Mouse (Mus musculus) neural tube, embryonic 13.5 days (tissue): ENCODE measurements around the gene Cacng4. TPM values are rescaled to one million over a fixed set of nuclear protein-coding genes. Genes with fewer than 3 reads are reported as not detected.

Experiments used
- ATAC-seq: fragments of 200-750 bp; cut with Nextera tagmentation; 2 replicates; pipeline ENCODE4 v1.8.0; 2017; ENCODE audit warnings: low read depth, mild to moderate bottlenecking, moderate TSS enrichment, moderate library complexity
- H3K27ac ChIP-seq: fragments of 300-500 bp; sonication (generic); replicated peaks from 2 replicates; pipeline ENCODE4 v1.5.1; 2015; ENCODE audit warnings: moderate library complexity, mild to moderate bottlenecking, inconsistent platforms
- H3K27me3 ChIP-seq: fragments of 300-500 bp; sonication (generic); 2 replicates; pipeline ENCODE4 v1.6.1; 2015; ENCODE audit warnings: mild to moderate bottlenecking, inconsistent platforms
- H3K36me3 ChIP-seq: fragments of 300-500 bp; sonication (generic); 2 replicates; pipeline ENCODE4 v1.6.1; 2015; ENCODE audit warnings: mild to moderate bottlenecking, inconsistent platforms
- H3K4me1 ChIP-seq: fragments of 300-500 bp; sonication (generic); replicated peaks from 2 replicates; pipeline ENCODE4 v1.6.1; 2015; ENCODE audit warnings: inconsistent platforms
- H3K4me2 ChIP-seq: fragments of 300-500 bp; sonication (generic); 2 replicates; pipeline ENCODE4 v1.6.1; 2015; ENCODE audit warnings: inconsistent platforms, mild to moderate bottlenecking, moderate library complexity
- H3K4me3 ChIP-seq: fragments of 300-500 bp; sonication (generic); 2 replicates; pipeline ENCODE4 v1.5.1; 2015; ENCODE audit warnings: mild to moderate bottlenecking, inconsistent platforms
- H3K9ac ChIP-seq: fragments of 300-500 bp; sonication (generic); 2 replicates; pipeline ENCODE4 v1.6.1; 2015; ENCODE audit warnings: moderate library complexity, mild to moderate bottlenecking, inconsistent platforms
- H3K9me3 ChIP-seq: fragments of 300-500 bp; sonication (generic); 2 replicates; pipeline ENCODE4 v1.6.1; 2016; ENCODE audit warnings: inconsistent platforms
- WGBS: fragments of 180-500 bp; shearing (Covaris S2); methylation state at CpG from one replicate; pipeline ENCODE4 v1.1.7; 2015; 5-methylcytosine and 5-hydroxymethylcytosine counted together
- polyA plus RNA-seq: library from polyadenylated mRNA; unstranded; fragments of >200 nt; fragmentation: Nextera tagmentation; extraction: Ambion mirVana; gene quantifications from 2 replicates; pipeline ENCODE4 v1.2.1, GENCODE M21; 2015

Cacng4 gene
- polyA plus RNA-seq, 1 experiment from 2014 or later = 43.2 TPM

DNA sequence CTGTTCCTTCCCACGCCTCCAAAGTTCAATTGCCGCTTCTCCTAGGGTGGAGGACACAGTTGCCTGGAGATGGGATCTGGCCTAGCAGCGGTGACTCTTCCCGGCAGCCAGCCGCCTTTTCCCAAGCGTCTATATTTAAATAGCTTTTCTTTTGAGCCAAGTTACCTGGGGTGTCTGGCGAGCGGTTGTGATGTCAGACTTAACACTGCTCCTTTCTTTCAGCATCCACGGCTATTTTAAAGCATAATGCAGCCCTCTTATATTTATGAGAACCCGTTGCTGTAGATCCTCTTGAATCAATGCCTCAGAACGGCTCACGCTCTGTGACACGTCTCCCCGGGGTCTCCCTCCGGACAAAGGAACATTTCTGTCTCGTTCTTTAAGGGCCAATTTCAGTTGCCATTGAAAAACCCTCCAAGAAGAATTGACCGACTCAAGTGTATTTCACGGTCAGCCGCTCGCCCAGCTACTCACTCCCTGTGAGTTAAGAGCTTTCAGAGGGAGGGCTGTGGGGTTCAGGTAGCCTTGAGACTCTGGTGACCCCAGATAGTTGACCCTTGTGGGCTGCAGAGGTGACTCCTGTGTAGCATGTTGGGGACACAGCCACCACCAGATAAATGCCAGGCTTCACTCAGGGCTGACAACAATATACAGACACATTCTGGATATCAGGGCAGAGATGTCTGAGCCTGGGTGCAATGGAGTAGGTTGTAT is 86.3 kb downstream of the Cacng4 start:
- ATAC-seq = peak; percentile 47
- H3K9ac ChIP-seq = no peak overlapping the region

DNA sequence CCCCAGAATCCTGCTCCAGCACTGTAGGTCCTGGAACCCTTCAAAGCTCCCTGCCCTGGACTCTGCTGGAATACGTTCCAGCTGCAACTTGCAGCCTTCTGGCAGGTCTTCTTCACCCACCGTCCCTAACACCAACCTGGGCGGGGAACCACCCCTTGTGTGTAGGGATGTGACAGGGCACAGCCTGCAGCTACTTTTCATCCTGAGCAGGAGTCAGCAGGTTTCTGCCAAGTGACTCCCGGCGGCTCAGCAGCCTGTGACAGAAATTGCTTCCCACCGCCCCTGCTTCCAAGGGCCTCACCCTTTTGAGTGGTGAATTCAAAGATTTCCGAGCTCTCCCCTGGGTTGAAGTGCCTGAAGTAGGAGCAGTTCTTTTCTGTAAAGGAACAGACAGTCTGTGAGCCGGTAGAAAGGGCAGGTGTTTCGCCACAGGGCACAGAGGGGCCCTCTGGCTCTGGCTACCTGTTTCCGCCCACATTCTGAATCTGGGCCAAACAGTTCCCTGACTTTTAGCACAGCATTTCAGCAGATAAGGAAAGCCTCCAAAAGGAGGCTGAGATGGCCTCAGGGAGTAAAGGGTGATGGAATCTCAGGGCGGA is 88.8 kb downstream of the Cacng4 start:
- Histone ChIP-seq H3K9me3 (no peaks in the 10 kb centered on the region), H3K4me1 (peaks cover 30% of the 10 kb centered on the region), H3K9ac (no peak overlapping the region), H3K4me2 (no peak overlapping the region), H3K36me3 (no peaks in the 10 kb centered on the region), H3K27ac (no peak overlapping the region), H3K27me3 (no peaks in the 10 kb centered on the region), H3K4me3 (no peak overlapping the region)
- 67% methylated on average over 11 of the region's 11 CpGs for WGBS
- no peak for ATAC-seq

More for the DNA sequence above, 86.3 kb downstream of the Cacng4 start:
- H3K9me3 ChIP-seq = no peaks in the 10 kb centered on the region
- no peaks in the 10 kb centered on the region for H3K36me3 ChIP-seq
- no peak overlapping the region for H3K4me3 ChIP-seq
- WGBS = 17% methylated on average over 20 of the region's 20 CpGs
- peaks cover 29% of the 10 kb centered on the region for H3K4me1 ChIP-seq
- H3K27me3 ChIP-seq = no peaks in the 10 kb centered on the region
- 0 out of 2 replicates have a peak overlapping the region, but pooled peaks have one; percentile 2 for H3K27ac ChIP-seq
- no peak overlapping the region for H3K4me2 ChIP-seq

DNA sequence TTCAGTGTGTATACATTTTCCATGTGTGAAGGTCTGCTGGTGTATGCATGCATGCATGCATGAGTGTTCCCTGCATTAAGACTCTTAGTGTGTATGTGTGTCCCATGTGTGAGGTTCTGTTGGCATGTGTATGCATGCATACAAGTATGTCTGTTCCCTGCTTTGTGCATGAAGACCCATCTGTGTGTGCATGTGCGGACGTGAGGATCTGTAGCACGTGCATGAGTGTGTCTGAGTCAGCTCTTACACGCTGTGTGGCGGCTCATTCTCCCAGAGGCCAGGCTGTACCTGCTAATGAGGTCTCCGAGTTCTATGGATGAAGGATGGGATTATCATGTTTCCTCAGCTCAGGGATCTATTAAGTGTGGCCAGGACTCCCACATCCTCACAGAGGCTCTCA is 89.3 kb downstream of the Cacng4 start:
- H3K27ac ChIP-seq = no peak overlapping the region
- no peak for ATAC-seq
- no peak overlapping the region for H3K4me3 ChIP-seq
- H3K4me1 ChIP-seq = peaks cover 30% of the 10 kb centered on the region
- no peaks in the 10 kb centered on the region for H3K9me3 ChIP-seq
- no peak overlapping the region for H3K9ac ChIP-seq
- H3K27me3 ChIP-seq = no peaks in the 10 kb centered on the region
- H3K4me2 ChIP-seq = no peak overlapping the region
- WGBS = 52% methylated on average over 6 of the region's 6 CpGs
- no peaks in the 10 kb centered on the region for H3K36me3 ChIP-seq

DNA sequence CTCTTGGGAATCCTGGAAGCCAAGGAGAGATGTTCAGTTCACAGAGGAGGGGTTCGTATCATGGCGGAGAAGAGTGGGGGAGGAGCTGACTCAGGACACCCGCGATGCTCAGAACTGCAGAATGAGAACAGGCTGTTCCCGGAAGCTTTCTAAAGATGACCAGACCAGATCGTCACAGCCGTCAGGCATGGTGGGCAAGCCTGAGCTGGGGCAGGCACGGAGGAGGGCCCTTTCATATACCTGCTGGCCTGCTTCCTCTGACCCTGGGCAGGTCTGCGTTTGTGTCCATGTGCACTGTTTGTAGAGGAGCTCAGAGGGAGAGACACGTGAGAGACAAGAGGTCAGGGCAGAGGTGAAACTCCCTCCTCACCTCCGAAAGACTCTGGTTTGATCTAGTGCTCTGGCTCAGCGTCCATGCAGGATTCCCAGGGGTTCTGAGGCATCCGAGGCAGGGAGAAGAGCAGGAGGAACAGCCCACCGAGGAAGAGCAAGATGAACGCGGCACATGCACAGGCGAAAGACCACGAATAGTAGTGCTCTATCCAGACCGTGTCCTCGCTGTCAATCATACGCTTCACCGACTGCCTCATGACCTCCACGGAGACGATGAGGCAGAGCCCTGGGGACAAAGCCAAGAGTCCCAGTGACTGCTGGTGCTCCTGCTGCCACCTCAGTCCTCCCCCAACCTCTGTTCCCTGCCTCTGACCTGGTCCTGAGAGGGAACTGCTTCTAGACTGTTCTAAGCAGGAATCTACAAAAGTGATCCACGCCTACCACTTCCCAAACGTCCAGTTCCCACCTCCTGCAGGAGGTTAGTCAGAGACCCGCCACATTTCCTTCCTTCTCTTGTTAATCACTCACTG is 90.9 kb downstream of the Cacng4 start:
- H3K36me3 ChIP-seq = no peaks in the 10 kb centered on the region
- H3K9me3 ChIP-seq = no peaks in the 10 kb centered on the region
- no peak overlapping the region for H3K27ac ChIP-seq
- H3K4me3 ChIP-seq = no peak overlapping the region
- no peak overlapping the region for H3K9ac ChIP-seq
- WGBS = 48% methylated on average over 27 of the region's 27 CpGs
- no peak overlapping the region for H3K4me2 ChIP-seq
- H3K27me3 ChIP-seq = no peaks in the 10 kb centered on the region
- no peak for ATAC-seq
- H3K4me1 ChIP-seq = peaks cover 29% of the 10 kb centered on the region

DNA sequence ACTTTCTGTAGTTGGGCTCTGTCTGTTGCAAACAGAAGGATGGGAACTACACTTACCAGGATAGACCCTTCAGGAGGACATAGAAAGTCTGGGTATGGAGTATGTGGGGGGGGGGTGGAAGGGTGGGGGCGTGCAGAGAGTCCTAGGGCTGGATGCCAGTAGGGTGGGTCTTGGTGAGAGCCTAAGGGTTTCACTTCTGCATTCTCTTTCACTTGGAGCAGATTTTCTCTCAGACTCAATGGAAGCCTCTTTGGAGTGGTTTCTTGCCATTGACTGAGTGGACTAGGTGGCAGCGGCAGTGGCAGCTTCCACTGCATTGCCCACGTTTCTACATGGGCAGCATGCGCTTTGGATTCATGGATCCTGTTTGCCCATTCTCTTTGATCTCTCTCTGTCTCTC is 94.4 kb downstream of the Cacng4 start:
- no peak overlapping the region for H3K9ac ChIP-seq
- ATAC-seq = no peak
- H3K4me1 ChIP-seq = peaks cover 14% of the 10 kb centered on the region
- no peaks in the 10 kb centered on the region for H3K27me3 ChIP-seq
- H3K9me3 ChIP-seq = no peaks in the 10 kb centered on the region
- WGBS = 92% methylated on average over 4 of the region's 4 CpGs
- no peak overlapping the region for H3K4me3 ChIP-seq
- no peak overlapping the region for H3K4me2 ChIP-seq
- H3K27ac ChIP-seq = no peak overlapping the region
- no peaks in the 10 kb centered on the region for H3K36me3 ChIP-seq

DNA sequence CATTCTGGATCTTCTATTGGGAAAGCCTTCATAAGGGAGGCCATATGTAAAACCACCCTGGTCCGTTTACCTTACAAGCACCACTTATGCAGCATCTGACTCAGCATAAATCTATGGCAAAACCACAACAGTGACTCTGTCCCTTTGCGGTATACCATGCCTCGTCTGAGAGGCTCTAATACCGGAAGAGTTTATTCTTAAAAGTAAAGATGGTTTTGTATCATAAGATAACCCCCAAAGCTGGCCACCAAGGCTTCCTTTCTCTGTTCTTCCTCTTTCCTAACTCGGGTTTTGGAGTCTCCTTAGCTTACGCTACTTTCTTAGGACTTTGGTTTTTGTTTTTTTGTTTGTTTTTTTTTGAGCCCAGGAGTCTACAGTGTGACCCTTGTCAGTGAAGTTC is 101.0 kb downstream of the Cacng4 start:
- ATAC-seq = no peak
- WGBS = 88% methylated on average over 6 of the region's 6 CpGs
- H3K9ac ChIP-seq = no peak overlapping the region
- H3K36me3 ChIP-seq = peaks cover 8% of the 10 kb centered on the region
- no peak overlapping the region for H3K4me3 ChIP-seq
- no peak overlapping the region for H3K4me2 ChIP-seq
- no peaks in the 10 kb centered on the region for H3K27me3 ChIP-seq
- H3K4me1 ChIP-seq = 0 out of 2 replicates have a peak, but pooled peaks cover 3% of the 10 kb centered on the region
- H3K9me3 ChIP-seq = no peaks in the 10 kb centered on the region
- no peak overlapping the region for H3K27ac ChIP-seq

DNA sequence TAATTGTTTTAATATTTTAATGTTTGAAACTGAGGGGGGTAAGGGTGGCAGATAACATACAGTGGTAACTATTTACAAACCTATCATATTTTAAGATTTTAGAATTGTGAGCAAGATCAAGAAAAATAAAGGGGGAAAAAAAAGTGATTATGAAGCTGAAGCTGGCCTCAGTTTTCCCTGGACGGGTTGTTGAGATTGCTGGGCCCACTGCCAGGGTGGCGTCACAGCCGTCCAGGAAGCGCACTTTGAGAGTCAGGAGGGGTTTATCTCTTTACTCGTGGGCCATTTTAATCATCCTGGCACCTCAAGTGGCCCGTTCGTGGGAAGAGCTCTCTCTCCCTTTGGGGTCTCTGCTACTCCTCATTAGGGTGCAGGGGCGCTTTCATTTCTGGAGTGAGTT is 102.8 kb downstream of the Cacng4 start:
- no peaks in the 10 kb centered on the region for H3K27me3 ChIP-seq
- no peak for ATAC-seq
- 59% methylated on average over 8 of the region's 8 CpGs for WGBS
- H3K9me3 ChIP-seq = no peaks in the 10 kb centered on the region
- no peak overlapping the region for H3K4me2 ChIP-seq
- H3K27ac ChIP-seq = no peak overlapping the region
- no peak overlapping the region for H3K4me3 ChIP-seq
- H3K9ac ChIP-seq = no peak overlapping the region
- H3K4me1 ChIP-seq = 0 out of 2 replicates have a peak, but pooled peaks cover 3% of the 10 kb centered on the region
- H3K36me3 ChIP-seq = peaks cover 16% of the 10 kb centered on the region

DNA sequence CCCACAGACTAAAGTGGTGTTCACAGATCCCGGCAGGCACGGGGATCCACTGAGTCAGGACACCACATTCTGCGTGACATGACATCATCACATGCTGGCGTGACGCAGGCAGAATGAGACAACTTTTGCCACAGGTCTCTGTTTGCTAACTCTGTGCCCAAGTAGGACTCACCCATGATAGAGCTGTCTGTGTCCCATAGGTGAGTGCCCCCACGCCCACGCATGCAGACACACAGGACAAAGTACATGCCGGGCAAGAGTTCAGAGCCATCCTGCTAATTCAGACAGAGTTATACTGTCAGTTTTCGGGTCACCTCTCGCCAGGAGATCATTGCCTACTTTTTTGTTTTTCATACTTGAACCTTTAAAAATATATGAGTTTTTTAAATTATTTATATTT is 105.9 kb downstream of the Cacng4 start:
- WGBS = 96% methylated on average over 10 of the region's 10 CpGs
- H3K4me2 ChIP-seq = no peak overlapping the region

DNA sequence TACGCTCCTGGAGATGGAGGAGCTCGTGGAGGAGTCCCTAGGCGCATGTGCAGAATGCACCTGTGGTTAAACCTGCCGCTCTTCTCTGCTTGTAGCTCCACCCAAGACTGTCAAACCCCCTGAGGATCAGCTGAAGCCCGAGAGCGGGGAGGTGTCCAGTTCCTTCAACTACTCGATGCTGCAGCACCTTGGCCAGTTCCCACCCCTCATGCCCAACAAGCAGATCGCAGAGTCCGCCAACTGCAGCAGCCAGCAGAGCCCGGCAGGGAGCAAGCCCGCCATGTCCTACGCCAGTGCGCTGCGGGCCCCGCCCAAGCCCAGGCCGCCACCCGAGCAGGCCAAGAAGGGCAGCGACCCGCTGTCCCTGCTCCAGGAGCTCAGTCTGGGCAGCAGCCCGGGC is 108.1 kb downstream of the Cacng4 start:
- 91% methylated on average over 20 of the region's 20 CpGs for WGBS
- no peak overlapping the region for H3K27ac ChIP-seq

More for the DNA sequence above, 105.9 kb downstream of the Cacng4 start:
- H3K27ac ChIP-seq = no peak overlapping the region
- H3K4me1 ChIP-seq = peaks cover 17% of the 10 kb centered on the region
- peaks cover 30% of the 10 kb centered on the region for H3K36me3 ChIP-seq
- no peak for ATAC-seq
- H3K27me3 ChIP-seq = no peaks in the 10 kb centered on the region
- no peak overlapping the region for H3K4me3 ChIP-seq
- no peak overlapping the region for H3K9ac ChIP-seq
- H3K9me3 ChIP-seq = no peaks in the 10 kb centered on the region

DNA sequence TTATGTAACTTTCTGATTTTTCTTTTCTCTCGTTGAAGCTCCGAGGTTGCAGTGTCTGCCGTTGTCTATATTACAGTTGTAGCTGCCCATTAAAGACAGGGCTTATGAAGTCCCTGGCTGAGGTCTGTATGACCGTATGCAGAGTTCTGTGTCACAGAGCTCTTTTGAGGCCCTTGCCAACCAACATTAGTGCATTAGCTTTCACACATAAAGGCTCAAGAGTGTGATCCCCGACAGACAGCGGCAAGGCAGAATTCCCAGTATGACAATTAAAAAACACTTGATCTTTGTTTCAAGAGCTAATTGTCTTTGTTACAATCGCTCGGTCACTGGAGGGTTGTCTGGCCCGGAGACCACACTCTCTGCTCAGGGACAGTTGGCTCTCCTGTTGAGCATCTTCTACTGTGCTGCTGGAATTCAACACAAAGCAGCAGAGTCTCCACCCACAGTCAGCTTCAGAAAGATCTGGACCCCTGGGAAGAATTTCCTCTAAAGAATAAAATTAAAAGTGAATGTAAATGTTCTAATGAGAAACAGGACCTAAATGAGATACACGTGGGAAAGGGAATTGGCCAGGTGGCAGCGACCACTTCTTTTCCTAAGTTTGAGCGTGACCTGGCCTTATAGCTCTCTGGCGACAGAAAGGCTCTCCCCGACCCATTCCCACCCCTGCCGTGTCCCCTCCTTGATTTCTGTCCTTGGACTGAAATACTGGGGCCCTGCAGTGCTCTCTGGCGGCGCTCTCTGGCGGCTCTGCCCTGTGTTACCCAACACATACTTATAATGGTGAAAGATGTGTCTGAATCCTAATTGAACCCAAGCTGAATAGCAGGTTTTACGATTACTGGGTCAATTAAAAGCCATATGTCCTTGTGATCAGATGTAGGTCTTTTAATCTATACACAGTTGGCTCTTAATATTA is 110.6 kb downstream of the Cacng4 start:
- Histone ChIP-seq H3K4me3 (no peak overlapping the region), H3K4me1 (peaks cover 32% of the 10 kb centered on the region), H3K9me3 (no peaks in the 10 kb centered on the region), H3K4me2 (no peak overlapping the region), H3K9ac (no peak overlapping the region), H3K27me3 (no peaks in the 10 kb centered on the region), H3K36me3 (peaks cover 27% of the 10 kb centered on the region), H3K27ac (peak overlapping the region; percentile 30; the same call in 1 of the 2 replicates)
- 39% methylated on average over 19 of the region's 19 CpGs for WGBS
- ATAC-seq = peak; percentile 67

More for the DNA sequence above, 108.1 kb downstream of the Cacng4 start:
- H3K4me2 ChIP-seq = no peak overlapping the region
- peaks cover 30% of the 10 kb centered on the region for H3K36me3 ChIP-seq
- peaks cover 32% of the 10 kb centered on the region for H3K4me1 ChIP-seq
- H3K9ac ChIP-seq = no peak overlapping the region
- no peaks in the 10 kb centered on the region for H3K27me3 ChIP-seq
- H3K4me3 ChIP-seq = no peak overlapping the region
- H3K9me3 ChIP-seq = no peaks in the 10 kb centered on the region
- ATAC-seq = no peak

DNA sequence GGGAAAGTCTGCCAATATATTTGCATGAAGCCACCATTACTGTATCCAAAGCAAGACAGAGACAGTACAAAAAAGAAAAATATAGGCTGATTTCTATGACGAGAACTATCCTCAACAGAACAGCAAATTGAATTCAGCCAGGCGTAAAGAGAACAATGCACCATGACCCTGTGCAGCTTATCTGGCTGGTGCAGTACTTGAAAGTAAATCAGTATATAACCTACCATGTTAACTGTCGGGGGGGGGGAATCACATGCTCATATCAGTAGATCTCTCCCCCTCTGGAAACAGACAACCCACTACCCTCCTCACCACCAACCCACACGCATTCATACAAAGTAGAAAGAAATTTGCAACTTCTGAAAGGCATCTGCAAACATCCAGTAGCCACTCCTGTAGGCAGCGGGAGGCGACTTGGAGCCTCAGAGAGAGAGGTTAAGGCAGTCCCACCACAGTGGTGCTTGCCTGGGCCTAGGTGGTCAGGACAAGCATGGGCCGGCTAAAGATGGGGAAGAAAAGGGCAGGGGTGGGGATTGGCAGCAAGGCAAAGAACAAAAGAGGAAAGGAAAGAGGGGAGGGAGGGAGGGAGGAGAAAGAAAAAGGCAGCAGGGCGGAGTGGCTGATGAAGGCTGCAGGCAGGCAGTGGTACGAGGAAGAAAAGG is 111.5 kb downstream of the Cacng4 start:
- Histone ChIP-seq H3K9me3 (no peaks in the 10 kb centered on the region), H3K9ac (no peak overlapping the region; the same call in 1 of the 2 replicates), H3K36me3 (peaks cover 17% of the 10 kb centered on the region), H3K27ac (peak overlapping the region; percentile 54), H3K4me1 (peaks cover 32% of the 10 kb centered on the region), H3K4me2 (no peak overlapping the region), H3K27me3 (no peaks in the 10 kb centered on the region), H3K4me3 (no peak overlapping the region)
- 43% methylated on average over 9 of the region's 9 CpGs for WGBS
- peak; percentile 45; the same call in 1 of the 2 replicates for ATAC-seq
